Comparison of ENCODE assay signal across 24 mouse cellular contexts in the genomic region with DNA sequence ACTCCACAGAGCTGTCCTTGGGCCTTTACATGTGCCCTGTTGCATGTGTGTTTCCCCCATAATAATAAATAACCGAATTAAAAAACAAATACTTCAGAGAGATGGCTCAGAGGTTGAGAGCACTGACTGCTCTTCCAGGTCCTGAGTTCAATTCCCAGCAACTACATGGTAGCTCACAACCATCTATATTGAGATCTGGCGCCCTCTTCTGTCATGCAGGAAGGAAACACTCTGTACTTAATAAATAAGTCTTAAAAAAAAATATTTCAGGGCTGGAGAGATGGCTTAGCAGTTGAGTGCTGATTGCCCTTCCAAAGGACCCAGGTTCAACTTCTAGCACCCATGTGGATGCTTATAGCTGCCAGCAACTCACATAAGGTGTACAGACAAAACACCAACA. TPM values are rescaled to one million over a fixed set of nuclear protein-coding genes. Genes with fewer than 3 reads are reported as not detected.
DNase-seq lines count a peak whose midpoint lies in the region; ATAC-seq and TF ChIP-seq lines count a peak whose summit lies in the region.
"Had no signal": no experiment of that assay in that cellular context is flagged by ENCODE, and none has a peak within 500 bp of the region (broad histone marks: within the 10 kb centered on the region; RNA-seq: fewer than 3 reads in every experiment).

No protein-coding gene starts in this region.

- TF ChIP-seq EP300 in heart, adult 2 months (IDR thresholded peaks at IDR 0.05; ENCODE audit: insufficient read depth, low read depth, low read length): no peak
- no peak for TF ChIP-seq EP300 in liver, postnatal 0 days (IDR thresholded peaks at IDR 0.05; ENCODE audit: low read depth)

- H3K4me1 ChIP-seq in heart, adult 2 months (ENCODE audit: control insufficient read depth, insufficient read depth, low read length): peaks cover 24% of the 10 kb centered on the region
- H3K4me1 ChIP-seq in liver, postnatal 0 days (ENCODE audit: insufficient read depth): peaks cover 36% of the 10 kb centered on the region
- peaks cover 25% of the 10 kb centered on the region for H3K4me1 ChIP-seq in liver, embryonic 12.5 days
- H3K4me1 ChIP-seq in E14TG2a.4 (replicated peaks; ENCODE audit: low read depth, low read length): peaks cover 39% of the 10 kb centered on the region

- peak; percentile 32 for TF ChIP-seq CTCF in heart, adult 2 months (IDR thresholded peaks at IDR 0.05)
- peak; percentile 32; the same call in 1 of the 2 replicates for TF ChIP-seq CTCF in liver, postnatal 0 days (IDR thresholded peaks at IDR 0.05; ENCODE audit: low read depth)
- peak; percentile 29; the same call in 1 of the 2 replicates for TF ChIP-seq CTCF in E14TG2a.4 (conservative IDR thresholded peaks at IDR 0.05; ENCODE audit: low read length)

- DNase-seq in heart, adult 2 months: no peak
- DNase-seq in heart, adult 8-10 months (ENCODE audit: low spot score): no peak
- no peak for DNase-seq in liver, postnatal 0 days
- DNase-seq in induced T-regulatory cell, adult 2 months (ENCODE audit: low read depth): peak; percentile 46
- DNase-seq in ovary, postnatal 36 days (ENCODE audit: low spot score): no peak
- no peak for DNase-seq in adrenal gland, adult 8-10 months
- DNase-seq: adrenal gland, postnatal 14 days; cerebellum, adult 9-11 months; kidney, adult 2 months; kidney, postnatal 25 days; liver, embryonic 13.5 days; lung, postnatal 10 days; thymus, postnatal 14 days had no signal

- no peaks in the 10 kb centered on the region for H3K27me3 ChIP-seq in heart, adult 2 months (ENCODE audit: control insufficient read depth, insufficient read depth, low read length)
- no peaks in the 10 kb centered on the region for H3K27me3 ChIP-seq in liver, postnatal 0 days (ENCODE audit: insufficient read depth, low read length)
- no peaks in the 10 kb centered on the region for H3K27me3 ChIP-seq in liver, embryonic 12.5 days (replicated peaks)
- peaks cover 4% of the 10 kb centered on the region; the same call in 1 of the 2 replicates for H3K27me3 ChIP-seq in E14TG2a.4 (ENCODE audit: insufficient read depth, low read length)
- H3K27me3 ChIP-seq: embryonic facial prominence, embryonic 12.5 days; forebrain, embryonic 13.5 days; heart, embryonic 12.5 days; hindbrain, embryonic 13.5 days; liver, embryonic 13.5 days; midbrain, embryonic 15.5 days had no signal

- H3K4me3 ChIP-seq in heart, adult 2 months: no peak overlapping the region
- H3K4me3 ChIP-seq in liver, postnatal 0 days (ENCODE audit: low read depth, low read length): no peak overlapping the region
- H3K4me3 ChIP-seq in liver, embryonic 12.5 days: no peak overlapping the region
- H3K4me3 ChIP-seq in E14TG2a.4 (replicated peaks; ENCODE audit: low read length): no peak overlapping the region
- H3K4me3 ChIP-seq: embryonic facial prominence, embryonic 12.5 days; erythroblast, embryonic 14.5 days; forebrain, embryonic 13.5 days; heart, embryonic 12.5 days; hindbrain, embryonic 13.5 days; left cerebral cortex, adult 2 months; liver, embryonic 13.5 days; midbrain, embryonic 15.5 days had no signal

- H3K9me3 ChIP-seq in liver, postnatal 0 days (ENCODE audit: low read length): no peaks in the 10 kb centered on the region
- no peaks in the 10 kb centered on the region for H3K9me3 ChIP-seq in liver, embryonic 12.5 days (replicated peaks)
- H3K9me3 ChIP-seq in E14TG2a.4 (ENCODE audit: low read length): no peaks in the 10 kb centered on the region
- H3K9me3 ChIP-seq: embryonic facial prominence, embryonic 12.5 days; forebrain, embryonic 13.5 days; heart, embryonic 12.5 days; hindbrain, embryonic 13.5 days; liver, embryonic 13.5 days; midbrain, embryonic 15.5 days had no signal

- no peak overlapping the region for H3K9ac ChIP-seq in heart, adult 2 months (ENCODE audit: low read depth, low read length)
- no peak overlapping the region for H3K9ac ChIP-seq in liver, postnatal 0 days (replicated peaks)
- H3K9ac ChIP-seq in liver, embryonic 12.5 days: no peak overlapping the region
- H3K9ac ChIP-seq: embryonic facial prominence, embryonic 12.5 days; forebrain, embryonic 13.5 days; heart, embryonic 12.5 days; hindbrain, embryonic 13.5 days; liver, embryonic 13.5 days; midbrain, embryonic 15.5 days had no signal

- ATAC-seq in liver, postnatal 0 days: no peak
- no peak for ATAC-seq in liver, embryonic 12.5 days
- ATAC-seq: activated CD4-positive, CD25-positive, alpha-beta regulatory T cell, adult 4 months; forebrain, embryonic 13.5 days; midbrain, embryonic 15.5 days had no signal

- H3K4me2 ChIP-seq in liver, postnatal 0 days (ENCODE audit: low read depth, low read length): no peak overlapping the region
- H3K4me2 ChIP-seq in liver, embryonic 12.5 days: no peak overlapping the region
- H3K4me2 ChIP-seq: embryonic facial prominence, embryonic 12.5 days; forebrain, embryonic 13.5 days; heart, embryonic 12.5 days; hindbrain, embryonic 13.5 days; liver, embryonic 13.5 days; midbrain, embryonic 15.5 days had no signal

- no peak for TF ChIP-seq POLR2A in heart, adult 2 months (IDR thresholded peaks at IDR 0.05; ENCODE audit: insufficient read depth, low read depth, low read length)

- H3K27ac ChIP-seq in heart, adult 2 months: no peak overlapping the region
- H3K27ac ChIP-seq in liver, postnatal 0 days (ENCODE audit: low read depth): no peak overlapping the region
- H3K27ac ChIP-seq in liver, embryonic 12.5 days: no peak overlapping the region
- H3K27ac ChIP-seq: embryonic facial prominence, embryonic 12.5 days; forebrain, embryonic 13.5 days; hindbrain, embryonic 13.5 days; left cerebral cortex, adult 2 months; liver, embryonic 13.5 days; midbrain, embryonic 15.5 days had no signal

- 83% methylated on average over 2 of the region's 2 CpGs for WGBS in heart, adult 2 months
- WGBS in liver, postnatal 0 days (ENCODE audit: insufficient replicate concordance): 86% methylated on average over 2 of the region's 2 CpGs
- 65% methylated on average over 2 of the region's 2 CpGs for WGBS in liver, embryonic 12.5 days (ENCODE audit: insufficient replicate concordance)

- intact Hi-C loops in heart, adult 2 months (cut with DNase I): no loop called here

- H3K79me2 ChIP-seq in heart, adult 2 months (replicated peaks; ENCODE audit: control insufficient read depth, insufficient read depth, low read length): peaks cover 8% of the 10 kb centered on the region

- H3K36me3 ChIP-seq in heart, adult 2 months (ENCODE audit: control insufficient read depth, insufficient read depth, low read length): peaks cover 6% of the 10 kb centered on the region; the same call in 1 of the 2 replicates
- no peaks in the 10 kb centered on the region for H3K36me3 ChIP-seq in liver, postnatal 0 days (replicated peaks; ENCODE audit: insufficient read depth, low read length)
- peaks cover 6% of the 10 kb centered on the region for H3K36me3 ChIP-seq in liver, embryonic 12.5 days
- H3K36me3 ChIP-seq in E14TG2a.4 (ENCODE audit: insufficient read depth, low read length): no peaks in the 10 kb centered on the region
- H3K36me3 ChIP-seq: midbrain, embryonic 15.5 days had no signal

RNA-seq across cellular contexts. Expression of a gene that starts 5.1 kb away (rescaled TPM):
- total RNA-seq in heart, adult 2 months (2021): 10 to 100 TPM; 31.8 to 36.4 TPM
- 27.6 and 38.5 TPM in 2 replicates for polyA plus RNA-seq in heart, adult 2 months (2012; rRNA removed)
- total RNA-seq in heart, adult 8-10 months (2022): 10 to 100 TPM; 38.2 to 44.9 (median 39.7) TPM
- 9.6 and 10.5 TPM in 2 replicates for polyA plus RNA-seq in liver, postnatal 0 days (2015; fragmentation: Nextera tagmentation; extraction: Ambion mirVana)
- polyA plus RNA-seq in liver, embryonic 12.5 days (2016; fragmentation: Nextera tagmentation; extraction: Ambion mirVana): 13.5 and 15.5 TPM in 2 replicates
- total RNA-seq in adrenal gland, adult 8-10 months (2022): 10 to 100 TPM; 41.8 to 61.6 (median 48.6) TPM

RNA-seq across cellular contexts. Expression of a gene that starts 19.9 kb away (rescaled TPM):
- total RNA-seq in heart, adult 2 months (2021): under 1 TPM in 1 of 2 experiments, not detected in 1; 0.21 TPM
- polyA plus RNA-seq in heart, adult 2 months (2012; rRNA removed): 0.06 TPM in 1 of 2 replicates, not detected in the other
- under 1 TPM in 1 of 4 experiments, not detected in 3; 0.22 TPM for total RNA-seq in heart, adult 8-10 months (2022)
- polyA plus RNA-seq in liver, postnatal 0 days (2015; fragmentation: Nextera tagmentation; extraction: Ambion mirVana): not detected in 2 replicates
- polyA plus RNA-seq in liver, embryonic 12.5 days (2016; fragmentation: Nextera tagmentation; extraction: Ambion mirVana): not detected in 2 replicates
- total RNA-seq in adrenal gland, adult 8-10 months (2022): under 1 TPM; 0.17 to 0.89 (median 0.27) TPM
- total RNA-seq: adrenal gland, postnatal 14 days; heart, postnatal 25 days had no signal
- polyA plus RNA-seq: activated CD4-positive, CD25-positive, alpha-beta regulatory T cell, adult 4 months; erythroblast, embryonic 14.5 days; heart, embryonic 12.5 days; liver, embryonic 13.5 days had no signal

RNA-seq across cellular contexts. Expression of a gene that starts 47.1 kb away (rescaled TPM):
- total RNA-seq in heart, adult 2 months (2021): 10 to 100 TPM; 79.2 to 89.0 TPM
- 56.6 and 76.0 TPM in 2 replicates for polyA plus RNA-seq in heart, adult 2 months (2012; rRNA removed)
- 10 to 100 TPM; 80.8 to 93.9 (median 90.0) TPM for total RNA-seq in heart, adult 8-10 months (2022)
- polyA plus RNA-seq in liver, postnatal 0 days (2015; fragmentation: Nextera tagmentation; extraction: Ambion mirVana): 91.9 and 98.0 TPM in 2 replicates
- polyA plus RNA-seq in liver, embryonic 12.5 days (2016; fragmentation: Nextera tagmentation; extraction: Ambion mirVana): 176 and 189 TPM in 2 replicates
- 100 to 1,000 TPM; 158 to 178 (median 163) TPM for total RNA-seq in adrenal gland, adult 8-10 months (2022)

RNA-seq across cellular contexts. Expression of a gene that starts 53.8 kb away (rescaled TPM):
- total RNA-seq in heart, adult 2 months (2021): 10 to 100 TPM; 27.1 to 30.8 TPM
- 23.2 and 32.0 TPM in 2 replicates for polyA plus RNA-seq in heart, adult 2 months (2012; rRNA removed)
- 10 to 100 TPM; 29.1 to 34.0 (median 30.1) TPM for total RNA-seq in heart, adult 8-10 months (2022)
- 9.6 and 9.8 TPM in 2 replicates for polyA plus RNA-seq in liver, postnatal 0 days (2015; fragmentation: Nextera tagmentation; extraction: Ambion mirVana)
- polyA plus RNA-seq in liver, embryonic 12.5 days (2016; fragmentation: Nextera tagmentation; extraction: Ambion mirVana): 17.6 and 18.0 TPM in 2 replicates
- 10 to 100 TPM; 17.3 to 26.1 (median 21.6) TPM for total RNA-seq in adrenal gland, adult 8-10 months (2022)
